Mouse (Mus musculus) hindbrain, embryonic 11.5 days (tissue): Measurements from ENCODE around the gene Pgpep1. TPM values are rescaled to one million over a fixed set of nuclear protein-coding genes. Genes with fewer than 3 reads are reported as not detected.

Source experiments
- ATAC-seq: fragments of 200-750 bp; cut with Nextera tagmentation; 2 replicates; pipeline ENCODE4 v1.8.0; 2017; ENCODE audit warnings: mild to moderate bottlenecking, moderate TSS enrichment, moderate library complexity; ENCODE audit not compliant: low FRiP score
- DNase-seq: peaks from one replicate; pipeline ENCODE4 v3.0.0-alpha.2; 2015; ENCODE audit warnings: low spot score
- H3K27ac ChIP-seq: fragments of 300-500 bp; sonication (generic); 2 replicates; pipeline ENCODE4 v1.5.1; 2014; ENCODE audit warnings: mild to moderate bottlenecking, low read depth, low read length
- H3K27me3 ChIP-seq: fragments of 300-500 bp; sonication (generic); 2 replicates; pipeline ENCODE4 v1.6.1; 2014; ENCODE audit warnings: mild to moderate bottlenecking, low read length, moderate library complexity, mixed read lengths; ENCODE audit not compliant: control insufficient read depth, insufficient read depth
- H3K36me3 ChIP-seq: fragments of 300-500 bp; sonication (generic); 2 replicates; pipeline ENCODE4 v1.6.1; 2014; ENCODE audit warnings: mild to moderate bottlenecking, low read length, moderate library complexity, mixed read lengths; ENCODE audit not compliant: control insufficient read depth, insufficient read depth
- H3K4me1 ChIP-seq: fragments of 300-500 bp; sonication (generic); replicated peaks from 2 replicates; pipeline ENCODE4 v1.6.1; 2014; ENCODE audit warnings: low read length, mixed read lengths; ENCODE audit not compliant: control insufficient read depth, insufficient read depth
- H3K4me2 ChIP-seq: fragments of 300-500 bp; sonication (generic); replicated peaks from 2 replicates; pipeline ENCODE4 v1.6.1; 2014; ENCODE audit warnings: mild to moderate bottlenecking, low read depth, low read length
- H3K4me3 ChIP-seq: fragments of 300-500 bp; sonication (generic); 2 replicates; pipeline ENCODE4 v1.5.1; 2014; ENCODE audit warnings: low read depth, low read length
- H3K9ac ChIP-seq: fragments of 300-500 bp; sonication (generic); 2 replicates; pipeline ENCODE4 v1.6.1; 2014; ENCODE audit warnings: low read depth, low read length
- H3K9me3 ChIP-seq: fragments of 300-500 bp; sonication (generic); 2 replicates; pipeline ENCODE4 v1.6.1; 2016; ENCODE audit warnings: low read length; ENCODE audit not compliant: control insufficient read depth
- WGBS: fragments of 180-500 bp; shearing (Covaris S2); extraction: QIAGEN DNeasy Blood & Tissue Kit; methylation state at CpG from one replicate; pipeline ENCODE4 v1.1.7; 2014; 5-methylcytosine and 5-hydroxymethylcytosine counted together
- polyA plus RNA-seq: library from polyadenylated mRNA; unstranded; fragments of >200 nt; fragmentation: Nextera tagmentation; extraction: Ambion mirVana; gene quantifications from 2 replicates; pipeline ENCODE4 v1.2.1, GENCODE M21; 2014

The Pgpep1 gene
- polyA plus RNA-seq, 1 experiment from 2014 or later: 170 TPM

DNA sequence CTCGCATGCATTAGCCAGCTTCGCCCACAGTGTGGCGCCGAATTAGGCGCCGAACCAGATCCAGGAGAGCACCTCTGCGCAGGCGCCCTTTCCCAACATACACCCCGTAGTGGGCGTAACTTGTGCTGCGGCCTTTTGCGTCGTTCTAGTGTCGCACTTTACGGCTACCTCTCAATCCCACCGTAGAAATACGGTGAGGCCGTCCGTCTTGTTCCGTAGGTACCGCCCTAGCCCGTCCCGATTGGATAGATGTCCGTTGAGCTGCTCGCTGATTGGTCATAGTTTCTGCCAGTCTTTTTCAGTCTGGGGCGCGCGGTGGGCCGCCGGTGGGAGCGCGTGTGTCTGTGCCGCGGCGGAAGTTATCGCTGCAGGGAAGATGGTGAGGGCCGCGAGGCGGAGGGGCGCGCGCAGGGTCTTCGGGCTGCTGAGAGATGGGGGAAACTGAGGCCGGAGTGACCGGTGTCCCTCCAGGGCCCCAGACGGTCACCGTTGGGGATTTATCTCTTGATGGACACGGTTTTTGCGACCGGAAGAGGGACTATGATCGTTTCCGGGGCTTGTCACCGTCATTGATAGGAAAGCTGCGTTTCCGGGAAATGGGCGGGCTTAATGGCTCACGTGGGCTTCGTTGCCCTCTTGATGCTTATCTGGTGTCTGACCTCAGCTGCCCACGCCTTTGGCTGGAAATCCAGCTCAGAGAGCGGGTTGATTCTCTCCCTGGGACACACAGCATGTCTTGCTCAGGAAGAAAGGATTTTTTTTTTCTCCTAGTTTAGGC lies 13.1 kb upstream of the Pgpep1 start, which contains the start of gene Lsm4:
TSS of gene Lsm4 (plus strand) at position 170 of the 778 bp plus-strand sequence.
- Histone ChIP-seq H3K27ac (peak within 1 kb of the TSS; percentile 93), H3K9ac (peak within 1 kb of the TSS; percentile 77), H3K36me3 (peaks cover 4% of the 10 kb centered on the region; the same call in 1 of the 2 replicates), H3K4me1 (peaks cover 4% of the 10 kb centered on the region), H3K4me3 (peak within 1 kb of the TSS; percentile 57), H3K27me3 (no peaks in the 10 kb centered on the region), H3K4me2 (peak within 1 kb of the TSS; percentile 53), H3K9me3 (no peaks in the 10 kb centered on the region)
- ATAC-seq: peak; percentile 97
- WGBS: under 1% methylated on average over 60 of the region's 60 CpGs
- peak; percentile 99 for DNase-seq

- DNase-seq (no peak), ATAC-seq (peak; percentile 62)
- H3K9me3 ChIP-seq: no peaks in the 10 kb centered on the region
- peaks cover 4% of the 10 kb centered on the region for H3K4me1 ChIP-seq
- H3K4me2 ChIP-seq: peak overlapping the region; percentile 53; the same call in 1 of the 2 replicates
- H3K9ac ChIP-seq: peak overlapping the region; percentile 56
- H3K27me3 ChIP-seq: no peaks in the 10 kb centered on the region
- H3K36me3 ChIP-seq: no peaks in the 10 kb centered on the region
- H3K4me3 ChIP-seq: peak overlapping the region; percentile 57
- H3K27ac ChIP-seq: peak overlapping the region; percentile 89
- WGBS: 40% methylated on average over 19 of the region's 19 CpGs
Observed at GRCm38 (mm10) chr8:70672325-70673078, 12.3 kb upstream of the Pgpep1 start.

- 62% methylated on average over 10 of the region's 10 CpGs for WGBS
- peak overlapping the region; percentile 89; the same call in 1 of the 2 replicates for H3K27ac ChIP-seq
- H3K4me3 ChIP-seq: no peak overlapping the region
- no peaks in the 10 kb centered on the region for H3K27me3 ChIP-seq
- no peak overlapping the region for H3K9ac ChIP-seq
- H3K9me3 ChIP-seq: no peaks in the 10 kb centered on the region
- peaks cover 4% of the 10 kb centered on the region for H3K4me1 ChIP-seq
- DNase-seq: no peak
- ATAC-seq: no peak
- no peaks in the 10 kb centered on the region for H3K36me3 ChIP-seq
- no peak overlapping the region for H3K4me2 ChIP-seq
Observed at GRCm38 (mm10) chr8:70671615-70672324, 11.6 kb upstream of the Pgpep1 start.

DNA sequence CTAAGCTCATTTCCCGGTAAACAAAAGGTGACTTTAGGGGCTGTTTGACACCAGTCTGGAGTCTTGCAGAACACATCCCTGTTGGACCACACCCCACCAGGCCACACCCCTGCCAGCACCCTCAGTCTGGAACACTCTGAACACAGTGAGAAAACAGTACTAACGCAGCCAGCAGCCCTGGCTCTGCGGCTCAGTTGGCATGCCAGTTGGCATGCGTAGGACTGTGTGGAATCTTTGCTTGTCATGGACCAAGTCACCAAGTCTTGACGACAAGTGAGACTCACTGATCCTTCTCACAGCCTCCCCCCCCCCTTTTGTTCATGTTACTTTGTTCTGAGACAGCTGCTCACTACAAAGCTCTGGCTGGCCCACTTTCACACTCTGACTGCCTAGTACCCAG lies 6.9 kb upstream of the Pgpep1 start:
- no peaks in the 10 kb centered on the region for H3K9me3 ChIP-seq
- no peak for ATAC-seq
- WGBS: 79% methylated on average over 5 of the region's 5 CpGs

DNA sequence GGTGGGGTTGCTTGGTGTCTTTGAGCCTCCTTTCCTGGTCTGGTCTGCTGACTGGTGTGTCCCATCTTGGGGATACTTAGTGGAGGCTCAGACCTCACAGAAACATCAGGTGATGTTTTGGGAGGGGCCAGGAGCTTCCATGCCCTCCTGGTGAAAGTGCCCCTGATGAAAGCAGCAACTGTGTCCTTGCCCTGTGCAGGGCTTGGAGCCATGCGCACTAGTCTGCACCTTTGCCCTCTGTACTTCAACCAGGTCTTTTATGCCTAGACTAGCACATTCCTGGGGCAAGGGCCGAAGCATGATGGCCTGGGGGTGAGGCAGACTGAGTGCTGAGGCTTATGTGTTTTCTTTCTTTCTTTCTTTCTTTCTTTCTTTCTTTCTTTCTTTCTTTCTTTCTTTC lies 5.4 kb upstream of the Pgpep1 start:
- no peak for ATAC-seq

More for the DNA sequence above, 6.9 kb upstream of the Pgpep1 start:
- H3K4me3 ChIP-seq: no peak overlapping the region
- H3K9ac ChIP-seq: no peak overlapping the region
- no peaks in the 10 kb centered on the region for H3K4me1 ChIP-seq
- H3K36me3 ChIP-seq: no peaks in the 10 kb centered on the region
- no peak for DNase-seq
- no peaks in the 10 kb centered on the region for H3K27me3 ChIP-seq
- H3K4me2 ChIP-seq: no peak overlapping the region
- H3K27ac ChIP-seq: no peak overlapping the region

GRCm38 (mm10) chr8:70664631-70665030 lies 4.4 kb upstream of the Pgpep1 start:
- DNase-seq (no peak), ATAC-seq (no peak)
- H3K36me3 ChIP-seq: no peaks in the 10 kb centered on the region
- H3K9ac ChIP-seq: no peak overlapping the region
- no peaks in the 10 kb centered on the region for H3K4me1 ChIP-seq
- H3K27ac ChIP-seq: no peak overlapping the region
- 66% methylated on average over 3 of the region's 3 CpGs for WGBS
- no peaks in the 10 kb centered on the region for H3K27me3 ChIP-seq
- H3K9me3 ChIP-seq: no peaks in the 10 kb centered on the region
- no peak overlapping the region for H3K4me2 ChIP-seq
- no peak overlapping the region for H3K4me3 ChIP-seq

More for the DNA sequence above, 5.4 kb upstream of the Pgpep1 start:
- no peaks in the 10 kb centered on the region for H3K4me1 ChIP-seq
- H3K27ac ChIP-seq: no peak overlapping the region
- no peak for DNase-seq
- 67% methylated on average over 2 of the region's 2 CpGs for WGBS
- no peaks in the 10 kb centered on the region for H3K36me3 ChIP-seq
- H3K4me2 ChIP-seq: no peak overlapping the region
- H3K4me3 ChIP-seq: no peak overlapping the region
- H3K9me3 ChIP-seq: no peaks in the 10 kb centered on the region
- H3K9ac ChIP-seq: no peak overlapping the region
- no peaks in the 10 kb centered on the region for H3K27me3 ChIP-seq

- Histone ChIP-seq H3K27ac (no peak overlapping the region), H3K36me3 (no peaks in the 10 kb centered on the region), H3K4me1 (no peaks in the 10 kb centered on the region; the same call in 1 of the 2 replicates), H3K4me3 (no peak overlapping the region), H3K9me3 (no peaks in the 10 kb centered on the region), H3K27me3 (no peaks in the 10 kb centered on the region), H3K4me2 (no peak overlapping the region), H3K9ac (no peak overlapping the region)
- ATAC-seq (no peak), DNase-seq (no peak)
- WGBS: 49% methylated on average over 4 of the region's 4 CpGs
Observed at GRCm38 (mm10) chr8:70663691-70664090, 3.5 kb upstream of the Pgpep1 start.

DNA sequence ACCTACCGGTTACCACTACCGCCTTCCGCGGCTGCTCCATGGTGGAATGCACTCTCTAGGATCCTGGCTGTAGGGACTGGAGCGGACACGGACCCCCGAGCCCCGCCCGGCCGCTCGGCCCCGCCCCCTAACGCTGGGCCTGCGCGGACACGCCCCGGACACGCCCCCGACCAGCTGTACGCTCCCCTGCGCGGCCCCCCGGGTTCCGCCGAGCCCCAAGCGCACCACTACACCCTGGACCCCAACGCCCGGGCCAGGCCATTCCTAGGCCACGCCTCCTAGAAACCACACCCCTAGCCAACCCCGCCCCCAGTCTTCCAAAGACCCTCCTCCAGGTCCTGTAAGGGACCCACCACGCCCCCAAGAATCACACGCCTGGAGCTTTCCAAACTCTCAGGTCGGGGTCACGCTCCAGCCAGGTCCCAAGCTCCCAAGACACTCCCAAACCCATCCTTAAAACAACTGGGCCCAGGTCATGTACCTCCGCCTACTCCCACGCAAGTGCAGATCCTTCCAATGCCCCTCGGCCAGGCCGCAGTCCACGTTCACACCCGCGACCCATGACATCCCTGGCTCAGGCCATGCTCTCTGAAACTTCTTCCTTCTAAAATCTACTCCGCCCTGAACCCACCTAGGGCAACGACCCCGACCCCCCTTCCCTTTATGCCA lies 450 bp downstream of the Pgpep1 start:
- peak overlapping the region; percentile 79 for H3K4me3 ChIP-seq
- H3K9me3 ChIP-seq: no peaks in the 10 kb centered on the region
- under 1% methylated on average over 33 of the region's 44 CpGs for WGBS
- peak overlapping the region; percentile 56 for H3K4me2 ChIP-seq
- ATAC-seq: peak; percentile 89
- H3K27ac ChIP-seq: peak overlapping the region; percentile 70
- H3K4me1 ChIP-seq: peaks cover 5% of the 10 kb centered on the region
- H3K9ac ChIP-seq: peak overlapping the region; percentile 84
- H3K27me3 ChIP-seq: no peaks in the 10 kb centered on the region
- H3K36me3 ChIP-seq: 0 out of 2 replicates have a peak, but pooled peaks cover under 1% of the 10 kb centered on the region
- peak; percentile 96 for DNase-seq
